Mouse (Mus musculus): ENCODE results near the gene Cttnbp2.

The Cttnbp2 gene

DNA sequence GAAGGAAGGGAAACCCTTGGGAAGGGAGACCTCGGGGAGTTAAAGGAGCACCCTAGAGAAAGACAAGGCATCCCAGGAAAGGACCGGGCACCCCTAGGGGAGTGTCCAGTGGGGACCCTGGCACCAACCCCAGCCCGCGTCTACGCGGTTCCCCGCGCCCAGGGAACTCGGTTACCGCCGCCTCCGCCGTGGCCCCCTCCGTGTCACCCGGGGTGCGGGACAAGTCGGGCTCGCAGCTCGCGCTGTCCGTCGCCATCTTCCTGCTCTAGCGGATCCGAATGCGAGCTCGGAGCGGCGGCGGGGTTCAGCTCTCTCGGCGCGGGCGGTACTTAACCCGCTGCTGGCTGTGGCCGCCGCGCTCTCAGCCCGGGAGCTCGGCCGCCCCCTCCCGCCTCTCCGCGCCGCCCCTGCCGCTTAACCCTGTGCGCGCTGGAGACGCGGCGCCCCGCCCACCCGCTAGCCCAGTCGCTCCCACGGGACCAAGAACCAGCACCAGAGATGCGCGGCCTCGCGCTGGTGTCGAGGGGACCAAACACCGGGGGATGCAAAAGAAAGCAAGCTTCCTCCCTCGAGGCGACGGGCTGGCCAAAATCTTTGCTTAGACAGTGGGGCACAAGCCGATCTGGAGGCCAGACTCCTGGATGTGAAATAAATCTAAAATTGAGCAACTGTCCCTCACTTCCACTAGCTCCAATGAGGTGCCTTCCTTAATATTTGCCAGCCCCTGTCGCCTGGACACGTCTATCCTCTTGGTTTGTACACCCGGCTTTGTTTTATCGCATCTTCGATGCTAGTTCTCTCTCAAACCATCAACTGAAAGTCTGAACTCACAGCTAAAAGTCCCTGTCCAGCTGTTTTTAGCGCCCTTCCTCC lies at the start of gene Cttnbp2:
Cttnbp2 (minus strand) TSS at position 364 of the 873 bp plus-strand sequence.
- peak; percentile 83 for DNase-seq

DNA sequence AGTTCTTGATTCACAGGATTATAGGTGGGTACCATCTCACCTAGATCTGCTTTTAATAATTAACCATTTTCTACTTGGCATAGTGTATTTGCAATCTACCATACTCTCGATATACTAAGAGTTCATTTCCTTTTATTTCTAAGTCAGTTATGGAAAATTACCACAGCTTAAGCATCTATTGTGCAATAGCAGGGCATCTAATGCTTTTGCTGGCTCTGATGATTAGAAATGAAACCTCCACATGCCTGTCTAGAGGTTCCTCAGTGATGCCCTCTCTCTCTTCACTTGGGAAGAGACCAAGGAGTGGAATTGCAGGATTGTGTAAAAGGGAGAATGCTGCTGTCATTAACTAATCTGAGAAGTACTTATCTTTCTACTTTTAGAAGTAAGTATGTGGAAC lies 44.4 kb upstream of the Cttnbp2 start:
- DNase-seq = no peak

DNA sequence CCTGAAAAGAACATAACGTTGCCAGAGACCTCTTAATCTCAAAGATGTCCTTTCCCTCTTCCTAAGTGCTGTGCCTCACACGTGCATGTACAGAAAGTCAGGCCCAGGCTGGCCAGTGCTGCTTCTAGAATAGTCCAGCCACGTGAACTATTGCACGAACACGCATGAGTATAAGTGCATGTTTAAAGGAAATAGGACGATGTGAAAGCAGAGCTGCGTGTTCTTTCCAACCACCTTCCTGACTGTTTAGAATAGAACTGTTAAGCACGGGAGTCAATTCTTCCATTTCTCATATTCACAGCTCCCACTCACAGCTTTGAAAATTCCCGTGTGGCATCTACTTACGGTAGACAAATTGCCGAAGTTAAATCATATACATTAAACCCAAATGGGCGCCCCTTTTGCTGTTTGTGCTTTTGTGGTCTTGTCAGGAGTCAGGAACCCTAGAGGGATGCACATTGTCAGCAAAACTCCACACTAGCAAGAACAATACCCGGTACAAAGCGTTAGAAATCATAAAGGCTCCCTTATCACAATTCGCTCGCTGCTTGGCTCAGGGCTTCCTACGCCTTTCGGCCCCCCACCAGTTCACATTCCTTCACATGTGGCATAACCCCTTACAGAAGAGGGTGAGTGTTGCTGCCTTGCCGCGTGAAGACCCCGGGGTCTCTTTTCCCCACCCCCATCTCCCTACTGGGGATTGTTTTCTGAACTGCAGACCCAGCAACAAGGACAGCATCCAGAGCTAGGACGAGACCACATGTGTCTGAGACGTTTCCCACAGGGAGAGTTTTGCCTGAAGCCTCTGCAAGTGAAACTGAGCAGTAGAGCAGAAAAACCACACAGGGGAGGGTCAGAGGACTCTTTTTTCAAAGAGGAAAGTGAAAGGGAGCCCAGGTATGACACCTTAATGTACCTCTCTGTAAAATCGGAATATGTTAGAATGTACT lies 33.1 kb upstream of the Cttnbp2 start:
- peak; percentile 38 for DNase-seq

DNA sequence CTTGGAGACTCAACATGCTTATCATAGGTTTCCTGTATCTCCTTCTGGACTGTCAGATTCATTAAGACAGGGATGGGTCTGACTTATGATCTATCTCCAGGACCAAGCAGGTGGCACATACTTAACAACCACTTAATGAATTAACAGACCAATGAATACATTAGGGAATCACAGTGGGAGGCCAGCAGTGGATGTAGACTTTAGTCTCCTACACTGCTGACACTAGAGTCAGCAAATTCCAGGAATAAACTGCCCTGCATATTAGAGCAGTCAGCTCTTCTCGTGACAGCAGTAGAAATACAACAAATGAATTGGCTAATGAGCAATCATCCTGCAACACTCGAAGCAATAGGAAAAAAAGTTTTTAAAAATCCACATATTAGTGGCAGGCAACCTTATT lies 29.2 kb upstream of the Cttnbp2 start:
- no peak for DNase-seq

DNA sequence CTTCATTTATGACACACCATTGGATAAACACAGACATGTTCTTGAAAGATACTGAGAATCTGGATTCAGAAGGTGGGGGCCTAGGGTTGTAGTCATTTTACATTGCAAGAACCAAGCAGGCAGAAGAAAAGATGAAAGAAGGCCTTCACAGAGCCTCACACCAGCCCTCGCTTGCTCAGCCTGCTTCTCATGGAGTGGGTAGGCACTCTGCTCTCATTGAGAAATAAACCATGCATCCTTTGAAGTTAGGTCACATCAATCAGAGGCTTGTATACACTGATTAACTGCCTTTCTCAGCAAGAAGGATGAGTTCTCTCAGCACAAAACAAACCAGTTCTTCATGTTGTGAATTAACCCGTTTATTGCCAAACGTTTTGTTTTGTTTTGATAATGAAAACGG lies 25.8 kb upstream of the Cttnbp2 start:
- DNase-seq = no peak

DNA sequence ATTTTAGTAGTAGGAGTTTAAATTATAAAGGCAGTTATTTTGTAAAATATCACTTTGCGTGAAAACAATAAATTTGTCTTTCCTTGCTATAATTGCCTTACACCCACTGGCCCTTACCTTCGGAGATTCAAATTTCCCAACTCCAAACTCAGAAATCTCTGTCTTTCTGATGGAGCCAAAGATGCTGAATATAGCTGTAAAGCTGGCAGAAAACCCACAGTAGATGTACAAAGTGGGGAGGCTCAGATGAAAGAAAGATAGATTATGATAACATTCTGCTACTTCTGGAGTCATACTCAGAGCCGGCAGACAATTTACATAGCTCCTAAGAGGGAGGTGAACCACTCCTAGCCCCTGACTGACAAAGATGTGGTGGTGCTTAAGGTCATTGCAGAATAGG lies 15.8 kb upstream of the Cttnbp2 start:
- DNase-seq = no peak

DNA sequence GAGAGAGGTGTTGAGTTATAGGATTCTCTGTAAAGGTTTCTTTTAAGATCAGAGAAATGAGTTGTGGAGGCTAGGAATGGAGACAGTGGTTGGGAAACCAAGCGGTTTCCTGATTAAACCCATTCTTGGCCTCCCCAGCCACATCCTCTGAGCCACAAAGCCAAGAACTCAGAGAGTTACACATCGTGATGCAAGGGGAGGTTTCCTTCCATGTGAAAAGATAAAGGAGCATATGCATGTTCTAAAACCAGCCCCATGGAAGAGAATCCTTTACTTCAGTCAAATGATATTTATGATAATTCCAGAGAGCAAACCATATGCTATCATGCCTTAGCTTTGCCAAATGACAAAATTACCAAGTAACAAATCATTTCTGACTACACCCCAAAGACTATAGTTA lies 3.0 kb upstream of the Cttnbp2 start:
- DNase-seq = peak; percentile 26

DNA sequence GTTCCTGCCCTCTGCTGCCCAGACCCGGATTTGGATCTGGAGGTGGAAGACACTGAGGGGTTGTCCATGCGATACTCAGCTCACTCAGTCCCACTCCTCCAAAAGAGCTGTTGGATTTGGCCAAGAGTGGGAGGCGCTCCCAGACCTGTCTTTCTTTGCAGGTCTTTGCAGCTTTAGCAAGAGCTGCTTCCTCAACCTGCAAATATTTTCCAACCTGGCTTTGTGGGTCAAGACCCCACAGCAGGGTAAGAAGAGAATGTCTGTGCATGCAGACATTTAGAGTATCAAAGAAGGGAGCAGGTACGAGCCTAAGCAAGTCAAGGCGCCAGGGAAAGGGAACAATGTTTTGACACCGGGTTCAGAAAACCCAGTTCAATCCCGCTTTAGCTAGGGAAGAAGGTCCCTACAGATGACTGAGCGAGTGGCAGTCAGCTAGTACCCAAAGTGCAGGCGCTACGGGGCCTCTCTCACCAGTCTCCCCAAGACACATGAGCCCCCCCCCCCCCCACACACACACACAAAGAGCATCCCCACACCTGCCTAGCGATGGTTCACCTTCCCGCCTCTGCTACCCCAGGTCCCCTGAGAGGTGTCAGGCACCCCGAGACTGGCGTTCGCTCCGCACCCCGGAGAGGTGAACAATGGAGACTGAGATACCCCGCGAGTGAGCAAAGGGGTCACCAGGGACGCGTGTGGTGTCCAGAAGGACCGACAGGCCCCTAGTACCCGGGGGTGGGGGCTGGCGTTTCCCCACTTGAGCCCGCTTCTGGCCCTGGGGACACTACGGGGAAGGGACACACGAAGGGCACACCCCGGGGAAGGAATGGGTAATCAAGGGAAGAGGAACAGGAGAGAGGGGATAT lies 801 bp downstream of the Cttnbp2 start:
- DNase-seq = peak; percentile 43

DNA sequence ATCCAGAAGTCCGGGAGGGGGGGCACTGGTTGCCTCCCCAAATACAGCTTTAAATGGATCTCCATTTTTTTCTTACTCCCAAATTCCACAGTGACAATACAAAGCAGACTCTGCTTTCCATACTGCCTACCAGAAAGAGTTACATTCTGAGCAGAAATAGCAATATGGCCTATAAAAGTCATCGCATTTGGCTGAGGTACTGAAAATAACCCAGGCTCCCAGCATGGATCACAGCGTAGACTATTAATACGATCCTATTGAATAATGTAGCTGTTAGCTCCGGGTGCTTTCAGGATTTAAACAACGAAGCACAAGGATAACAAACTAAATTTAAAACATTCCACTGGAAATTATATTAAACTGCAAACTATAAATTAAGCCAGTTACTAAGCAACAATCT lies 2.8 kb downstream of the Cttnbp2 start:
- DNase-seq = no peak

DNA sequence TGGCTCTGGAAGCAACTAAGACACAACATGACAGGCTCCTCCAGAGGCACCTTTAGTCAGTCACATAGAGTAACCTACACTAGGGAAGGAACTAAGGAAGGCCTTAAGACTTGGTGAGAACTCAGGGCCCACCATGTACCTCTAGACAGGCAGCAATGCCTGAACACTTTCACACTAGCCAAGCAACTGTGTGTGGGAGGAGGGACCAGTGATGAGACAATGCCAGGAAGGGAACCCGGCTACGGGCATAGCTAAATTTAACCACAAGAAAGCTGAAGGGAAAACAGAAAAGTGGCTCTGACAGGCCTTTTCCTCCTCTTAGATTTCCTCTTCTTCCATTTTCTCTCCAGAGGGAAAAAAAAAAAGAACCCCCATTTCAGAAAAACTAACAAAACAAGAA lies 6.6 kb downstream of the Cttnbp2 start:
- DNase-seq = peak; percentile 59

DNA sequence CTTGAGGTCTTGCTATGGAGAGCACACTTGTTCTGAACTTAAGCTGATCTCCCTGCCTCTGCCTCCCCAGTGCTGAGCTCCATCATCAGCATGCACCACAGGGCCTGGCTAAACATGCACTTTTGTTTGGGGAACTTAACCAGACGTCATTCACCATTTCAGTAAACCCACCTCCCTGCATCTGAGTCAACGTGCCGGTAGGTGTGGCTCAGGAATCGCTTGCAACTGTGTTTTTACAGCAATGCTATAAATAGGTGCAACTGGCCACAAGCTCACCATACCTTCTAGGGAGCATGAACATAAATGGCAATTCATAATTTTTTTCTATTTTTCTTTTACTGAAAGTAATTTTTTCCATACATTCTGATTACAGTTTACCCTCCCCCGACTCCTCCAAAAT lies 14.8 kb downstream of the Cttnbp2 start:
- DNase-seq = no peak

DNA sequence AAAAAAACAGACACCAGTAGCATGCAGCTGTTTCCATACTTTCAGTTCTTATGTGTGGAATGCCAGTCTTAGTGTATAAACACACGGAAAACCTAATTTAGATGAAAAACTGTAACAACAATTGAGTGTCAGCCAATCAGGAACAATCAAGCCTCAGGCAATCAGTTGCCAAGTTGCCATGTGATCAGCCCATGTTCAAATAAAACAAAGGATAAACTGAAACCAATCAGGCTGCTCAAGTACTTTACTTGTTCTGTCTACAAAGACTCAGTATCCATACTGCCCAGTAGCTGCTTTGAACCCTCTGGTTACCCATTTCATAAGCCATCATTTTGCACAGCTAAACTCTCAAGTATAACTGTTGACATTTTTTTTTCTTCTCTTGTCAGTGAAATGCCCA lies 21.7 kb downstream of the Cttnbp2 start:
- DNase-seq = no peak

DNA sequence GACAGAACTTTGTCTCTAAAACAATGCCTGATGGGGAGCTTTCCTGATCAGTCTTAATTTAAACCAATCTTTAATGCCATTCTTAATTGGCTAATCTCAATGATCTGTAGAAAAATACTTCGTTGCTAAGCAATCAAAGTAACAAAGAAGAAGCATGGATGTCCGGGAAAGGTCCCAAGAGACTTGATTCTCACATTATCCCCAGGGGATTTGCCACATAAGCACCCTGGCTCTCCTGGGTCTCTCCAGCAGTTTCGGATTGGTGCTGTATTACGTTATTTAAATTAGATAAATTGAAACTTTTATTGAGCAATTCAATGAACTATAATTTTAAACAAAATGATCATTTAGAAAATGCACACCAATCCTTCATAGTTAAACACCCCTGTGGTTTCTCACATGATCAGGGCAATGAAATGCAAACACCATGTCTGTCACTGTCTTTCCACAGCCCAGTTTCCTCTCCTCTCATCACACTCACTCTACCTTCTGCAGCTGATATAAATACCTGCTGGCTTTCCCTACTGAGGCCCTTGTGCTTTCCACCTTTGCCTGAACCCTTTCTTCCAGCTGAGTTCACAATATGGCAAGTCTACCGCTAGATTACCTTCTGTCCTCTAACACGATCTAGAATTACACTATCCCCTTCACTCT lies 22.3 kb downstream of the Cttnbp2 start:
- no peak for DNase-seq

DNA sequence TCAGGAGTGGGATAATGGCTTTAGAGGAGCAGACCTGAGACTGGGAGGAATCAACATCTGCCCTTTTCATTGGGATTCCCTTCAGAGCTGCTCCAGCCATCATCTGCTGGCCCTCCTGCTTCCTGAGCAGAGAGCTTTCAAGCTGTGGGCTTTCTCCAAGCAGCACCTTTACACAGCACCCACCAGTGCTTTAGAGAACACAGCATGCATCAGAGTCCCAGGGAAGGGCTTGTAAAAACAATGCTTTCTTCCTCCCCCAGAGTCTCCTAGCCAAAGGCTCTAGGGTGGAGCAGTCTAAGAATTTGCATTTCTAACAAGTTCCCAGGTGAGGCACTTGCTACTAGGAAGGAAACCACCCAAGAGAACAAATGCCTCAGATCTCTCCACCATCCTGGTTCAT lies 29.6 kb downstream of the Cttnbp2 start:
- DNase-seq = no peak

DNA sequence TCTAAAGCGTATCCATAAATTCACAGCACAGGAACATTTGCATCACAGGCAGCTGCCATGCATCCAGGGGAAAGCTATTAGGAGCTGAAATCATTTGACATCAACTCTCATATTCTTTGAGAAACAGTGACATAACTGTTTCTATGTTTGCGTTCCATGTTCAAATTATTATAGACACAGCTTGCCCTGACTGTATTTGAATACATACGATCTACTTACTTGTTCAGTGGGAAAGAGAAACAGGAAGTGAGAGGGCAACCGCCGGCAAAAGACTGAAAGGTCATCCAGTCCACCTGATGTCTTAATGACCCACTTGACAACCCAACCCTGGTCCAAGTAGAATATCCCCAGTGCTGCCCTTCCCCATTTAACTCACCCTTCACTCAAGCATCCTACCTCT lies 30.6 kb downstream of the Cttnbp2 start:
- no peak for DNase-seq

DNA sequence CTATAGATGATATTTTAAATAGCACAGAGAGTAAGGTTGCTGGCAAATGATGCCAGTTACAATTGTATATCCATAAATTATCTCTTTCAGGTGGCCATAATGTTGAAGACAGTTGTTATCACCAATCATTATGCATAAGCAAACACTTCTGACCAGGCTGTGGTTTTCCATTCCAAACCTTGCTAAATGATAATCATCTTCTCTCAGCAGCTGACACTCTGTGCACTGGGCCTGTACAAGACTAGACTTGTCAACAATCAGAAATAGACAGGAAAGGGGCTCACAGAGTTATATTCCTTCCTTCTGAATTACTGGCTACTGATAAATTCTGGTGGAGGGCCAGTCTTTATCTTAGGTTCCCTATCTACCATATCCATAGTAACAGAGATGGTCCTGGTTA lies 32.1 kb downstream of the Cttnbp2 start:
- DNase-seq = no peak

DNA sequence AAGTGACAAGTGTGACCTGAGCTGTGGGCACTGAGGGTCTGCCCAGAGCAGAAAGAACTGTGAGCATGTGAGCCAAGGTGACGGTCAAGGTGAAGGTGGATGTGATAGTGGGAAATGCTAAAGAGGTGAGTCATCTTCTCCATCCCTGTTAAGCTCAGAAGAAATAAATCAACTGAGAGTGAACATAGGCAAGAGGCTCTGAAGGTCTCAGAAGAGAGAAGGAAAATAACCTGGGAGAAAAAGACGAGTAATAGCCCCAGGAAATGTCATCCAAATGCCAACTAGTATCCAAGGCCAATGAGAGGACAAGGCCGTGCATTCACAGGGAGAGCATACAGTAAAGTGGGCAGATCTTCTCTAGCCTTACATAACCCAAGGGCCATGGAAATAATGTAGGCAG lies 32.9 kb downstream of the Cttnbp2 start:
- no peak for DNase-seq

DNA sequence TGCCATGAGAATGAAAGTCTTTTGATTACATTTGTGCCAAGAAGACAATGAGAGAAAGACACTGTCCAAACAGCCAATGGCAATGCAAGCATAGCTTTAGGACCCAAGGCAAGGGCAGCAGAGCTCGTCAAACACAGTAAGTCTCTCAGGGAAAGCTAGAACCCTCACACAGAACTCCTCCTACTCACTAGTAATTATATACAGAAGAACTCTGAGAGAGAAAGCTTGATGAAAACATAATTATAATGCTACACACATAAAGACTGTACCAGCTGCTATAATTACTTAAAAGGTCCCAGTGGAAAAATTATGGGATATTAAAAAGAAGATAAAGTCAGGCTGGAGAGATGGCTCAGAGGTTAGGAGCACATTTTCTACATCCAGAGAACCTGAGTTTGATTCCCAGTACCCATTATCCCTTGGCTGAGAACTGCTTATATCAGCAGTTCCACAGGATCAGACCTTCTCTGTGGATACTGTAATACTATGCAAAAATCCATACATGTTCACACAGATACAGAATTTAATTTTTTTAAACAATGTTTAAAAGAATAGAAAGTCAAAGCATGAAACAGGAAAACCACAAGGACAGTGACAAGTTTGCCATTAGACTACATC lies 37.2 kb downstream of the Cttnbp2 start:
- no peak for DNase-seq

DNA sequence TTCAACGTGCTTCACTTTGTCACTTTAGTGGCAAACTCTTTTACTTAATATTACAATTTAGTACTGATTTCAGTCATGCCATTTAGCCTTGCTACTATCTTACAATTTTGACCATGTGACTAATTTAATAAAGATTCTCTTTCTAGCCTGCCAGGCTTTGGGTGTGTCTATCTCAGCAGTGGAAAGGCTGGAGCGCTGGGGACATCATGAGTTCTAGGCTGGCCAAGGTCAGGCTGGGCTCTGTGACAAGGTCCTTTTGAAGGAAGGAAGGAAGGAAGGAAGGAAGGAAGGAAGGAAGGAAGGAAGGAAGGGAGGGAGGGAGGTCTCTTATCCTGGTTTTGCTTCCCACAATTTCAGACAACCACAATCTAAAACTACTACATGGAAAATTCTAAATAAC lies 39.7 kb downstream of the Cttnbp2 start:
- no peak for DNase-seq

DNA sequence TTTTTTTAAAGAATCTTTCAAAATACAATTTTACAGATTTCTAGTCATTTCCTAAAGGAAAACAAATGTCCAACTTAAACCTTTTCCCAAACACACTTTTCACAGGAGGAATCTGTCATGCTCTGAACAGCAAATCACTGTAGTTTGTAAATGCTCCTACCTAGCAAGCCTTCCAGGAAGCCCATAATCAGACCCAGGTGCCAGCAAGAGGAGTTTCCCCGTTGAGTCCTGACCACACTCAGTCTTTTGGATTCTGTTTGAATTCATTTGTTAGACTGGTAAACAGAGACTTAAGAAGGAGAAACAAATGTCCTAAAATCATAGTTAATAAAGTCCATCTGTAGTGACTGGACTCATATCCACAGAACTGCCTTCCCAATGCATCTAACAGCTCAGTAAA lies 40.1 kb downstream of the Cttnbp2 start:
- DNase-seq = no peak

DNA sequence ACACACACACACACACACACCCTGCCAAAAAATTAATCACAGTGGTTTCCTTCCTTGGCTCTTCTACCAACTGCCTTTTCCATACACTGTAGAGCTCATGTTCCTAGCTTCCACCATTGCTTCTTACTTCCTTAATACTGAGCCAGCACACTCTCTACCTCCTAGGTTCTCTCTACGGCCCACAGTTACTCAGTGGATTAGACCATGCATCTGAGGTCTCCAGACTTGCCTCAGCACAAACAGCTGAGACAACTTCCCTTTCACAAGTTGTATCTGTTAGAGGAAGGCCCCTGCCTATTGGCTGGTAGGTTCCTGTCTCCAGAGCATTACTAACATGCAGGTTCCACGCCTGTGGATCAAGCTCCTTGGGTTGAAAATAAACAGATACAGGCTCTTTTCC lies 45.4 kb downstream of the Cttnbp2 start:
- no peak for DNase-seq

DNA sequence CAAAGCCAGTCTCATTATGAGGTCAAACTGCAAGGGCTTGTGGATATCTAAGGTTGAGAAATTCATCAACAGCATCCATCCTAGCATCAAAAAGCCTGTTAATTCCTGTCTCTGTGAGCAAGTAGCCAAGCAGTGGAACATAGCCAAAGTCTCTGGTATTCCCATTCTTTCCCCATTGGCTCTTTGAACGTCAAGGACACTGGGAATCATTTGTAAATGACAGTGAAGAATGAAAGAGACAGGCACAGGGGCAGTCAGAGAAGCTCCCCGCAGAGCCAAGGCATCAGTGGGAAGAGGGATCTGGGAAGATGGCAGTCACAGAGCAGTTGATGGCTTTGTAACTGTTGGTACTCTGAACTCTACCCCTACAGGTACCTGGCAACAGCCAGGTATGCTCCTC lies 46.9 kb downstream of the Cttnbp2 start:
- no peak for DNase-seq

Data from right cerebral cortex, adult 18-20 months (tissue).